Mouse (Mus musculus) lung, adult 2 months (tissue): ENCODE data around the gene Mllt10.

Source experiments
- CTCF ChIP-seq: fragments of 200-500 bp; IDR thresholded peaks from 2 replicates; pipeline ENCODE4 v1.5.1; 2011; ENCODE audit warnings: mild to moderate bottlenecking, low read length, control low read depth; ENCODE audit not compliant: insufficient read depth
- POLR2A ChIP-seq: fragments of 200-500 bp; IDR thresholded peaks from 2 replicates; pipeline ENCODE4 v1.6.1; 2011; ENCODE audit warnings: low read depth, mild to moderate bottlenecking, control low read depth, low read length, borderline replicate concordance; ENCODE audit errors: extremely low read depth

GRCm38 (mm10) chr2:18058146-18058708 is 3.2 kb downstream of the Mllt10 start:
- TF ChIP-seq CTCF (no peak), POLR2A (no peak)
